Mouse (Mus musculus) bone marrow macrophage, adult 2 months (primary cell): ENCODE data around the gene Apba1.

Experiments
- CTCF ChIP-seq: IDR thresholded peaks from 2 replicates; pipeline ENCODE4 v1.5.1; 2012; ENCODE audit warnings: low read depth, mild to moderate bottlenecking, low read length, moderate library complexity
- POLR2A ChIP-seq: IDR thresholded peaks from 2 replicates; pipeline ENCODE4 v1.6.1; 2012; ENCODE audit warnings: mild to moderate bottlenecking, low read depth, low read length, borderline replicate concordance

- TF ChIP-seq CTCF = no peak
- TF ChIP-seq POLR2A = no peak
Observed at GRCm38 (mm10) chr19:23858781-23859180, 100.1 kb downstream of the Apba1 start.
